Mouse (Mus musculus): Measurements from ENCODE around the gene Brd9. TPM values are rescaled to one million over a fixed set of nuclear protein-coding genes. Genes with fewer than 3 reads are reported as not detected.

Gene Brd9
- polyA plus RNA-seq, 1 experiment = 50.8 TPM

- TF ChIP-seq CTCF (IDR thresholded peaks at IDR 0.05; ENCODE audit: control insufficient read depth, insufficient read depth, insufficient replicate concordance, low read depth, low read length) (no peak), POLR2A (IDR thresholded peaks at IDR 0.05; ENCODE audit: control insufficient read depth, low read depth, low read length) (0 out of 2 replicates have a peak, but pooled peaks have one; percentile 25)
- Histone ChIP-seq H3K27me3 (ENCODE audit: control insufficient read depth, insufficient read depth, low read length) (no peaks in the 10 kb centered on the region), H3K4me1 (ENCODE audit: control insufficient read depth, insufficient read depth, low read length) (peaks cover 20% of the 10 kb centered on the region), H3K36me3 (ENCODE audit: control insufficient read depth, insufficient read depth, low read length) (no peaks in the 10 kb centered on the region), H3K4me3 (ENCODE audit: control insufficient read depth, low read depth, low read length) (peak within 1 kb of the TSS; percentile 51), H3K27ac (ENCODE audit: control insufficient read depth, insufficient read depth, low read depth, low read length) (no peak within 1 kb of the TSS)
These were observed 71.5 kb downstream of the Brd9 start, which contains the start of gene Tppp for GRCm38 (mm10) chr13:74008948-74009718. Gene Tppp, plus strand, starts transcription at chr13:74009407.

- H3K36me3 ChIP-seq (ENCODE audit: control insufficient read depth, insufficient read depth, low read length) = no peaks in the 10 kb centered on the region
- peaks cover 20% of the 10 kb centered on the region for H3K4me1 ChIP-seq (ENCODE audit: control insufficient read depth, insufficient read depth, low read length)
- no peaks in the 10 kb centered on the region for H3K27me3 ChIP-seq (ENCODE audit: control insufficient read depth, insufficient read depth, low read length)
- H3K27ac ChIP-seq (ENCODE audit: control insufficient read depth, insufficient read depth, low read depth, low read length) = no peak overlapping the region
- TF ChIP-seq CTCF (IDR thresholded peaks at IDR 0.05; ENCODE audit: control insufficient read depth, insufficient read depth, insufficient replicate concordance, low read depth, low read length) (no peak), POLR2A (IDR thresholded peaks at IDR 0.05; ENCODE audit: control insufficient read depth, low read depth, low read length) (no peak)
- peak overlapping the region; percentile 51 for H3K4me3 ChIP-seq (ENCODE audit: control insufficient read depth, low read depth, low read length)
These were observed 72.4 kb downstream of the Brd9 start for GRCm38 (mm10) chr13:74009791-74010614.

Other genes starting within 250 kb of the Brd9 start
- gene Slc6a19, start 232.9 kb upstream of the Brd9 start, polyA plus RNA-seq (2012; rRNA removed) = 0.12 and 0.23 TPM in 2 replicates
- 16.5 and 21.2 TPM in 2 replicates for gene Slc12a7, start 204.7 kb upstream of the Brd9 start, polyA plus RNA-seq (2012; rRNA removed)
- gene Nkd2, start 90.2 kb upstream of the Brd9 start, polyA plus RNA-seq (2012; rRNA removed) = 3.8 and 4.5 TPM in 2 replicates
- 4.1 and 5.0 TPM in 2 replicates for gene Trip13, start within 50 bp of the Brd9 start, polyA plus RNA-seq (2012; rRNA removed)
- 40.2 and 44.3 TPM in 2 replicates for gene Zdhhc11, start 26.0 kb downstream of the Brd9 start, polyA plus RNA-seq (2012; rRNA removed)
- gene Tppp, start 71.6 kb downstream of the Brd9 start, polyA plus RNA-seq (2012; rRNA removed) = 0.55 and 0.68 TPM in 2 replicates
- 63.2 and 69.1 TPM in 2 replicates for gene Cep72, start 124.5 kb downstream of the Brd9 start, polyA plus RNA-seq (2012; rRNA removed)
- gene Slc9a3, start 183.6 kb downstream of the Brd9 start, polyA plus RNA-seq (2012; rRNA removed) = 1.0 and 1.9 TPM in 2 replicates

Data from testis, adult 2 months (tissue).